Mouse (Mus musculus): ENCODE results near the gene Tldc1.

Tldc1 gene

DNA sequence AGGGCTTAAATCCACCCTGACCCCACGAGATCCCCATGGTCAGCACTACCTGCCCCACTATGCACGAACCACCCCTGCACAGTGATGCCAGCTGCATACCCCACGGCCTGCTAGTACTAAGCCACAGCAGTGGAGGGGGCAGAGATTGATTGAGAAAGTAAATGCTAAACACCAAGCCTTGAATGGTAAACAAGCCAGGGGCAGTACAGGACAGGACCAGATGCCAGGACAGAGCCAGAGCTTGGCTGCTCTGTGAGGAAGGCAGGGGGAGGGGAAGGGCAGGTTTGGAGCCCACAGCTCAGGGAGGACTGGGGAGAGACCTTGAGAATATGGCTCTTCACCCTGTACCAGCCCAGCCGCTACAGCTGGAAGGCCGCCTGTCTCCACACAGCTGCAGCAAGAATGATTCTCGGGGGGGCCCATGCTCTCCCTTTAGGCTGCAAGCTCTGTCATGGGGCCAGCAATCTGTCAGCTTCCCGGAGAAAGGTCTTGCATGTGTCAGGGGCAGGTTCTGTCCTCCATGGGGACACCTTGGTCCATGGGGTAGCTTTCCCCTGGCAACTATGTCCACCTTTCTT, 1.5 kb downstream of the Tldc1 start:
- no peak for DNase-seq (ENCODE audit: low read depth, low spot score)

DNA sequence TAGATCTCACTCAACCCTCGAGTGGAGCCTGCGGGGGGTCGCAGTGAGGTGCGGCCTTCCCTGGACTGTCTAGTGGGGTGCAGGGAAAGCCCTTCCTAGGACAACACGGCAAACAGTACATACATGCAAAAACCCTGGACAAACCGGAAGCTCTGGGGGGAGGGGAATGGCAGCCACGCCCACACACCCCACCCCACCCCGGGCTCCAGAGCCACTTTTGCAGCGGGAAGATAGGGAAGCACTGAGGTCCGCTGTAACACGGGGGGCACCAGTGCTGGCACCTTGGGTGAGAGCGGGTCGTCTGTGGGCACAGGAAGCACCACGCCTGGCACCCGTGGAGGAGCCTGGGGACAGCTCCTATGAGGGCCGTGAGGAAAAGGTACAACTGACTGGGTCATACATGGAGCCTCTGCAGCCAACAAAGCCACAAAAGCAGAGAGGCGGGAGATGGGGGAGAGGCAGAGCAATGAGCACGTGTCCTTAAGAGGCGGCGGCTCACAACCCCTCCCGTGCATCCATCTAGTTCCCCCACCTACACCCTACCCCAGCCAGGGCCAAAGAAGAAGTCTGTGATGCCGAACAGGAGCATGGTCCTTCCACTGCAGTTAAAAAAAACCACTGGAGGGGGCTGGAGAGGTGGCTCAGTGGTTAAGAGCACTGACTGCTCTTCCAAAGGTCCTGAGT, 12.3 kb downstream of the Tldc1 start:
- no peak for DNase-seq (ENCODE audit: low read depth, low spot score)

DNA sequence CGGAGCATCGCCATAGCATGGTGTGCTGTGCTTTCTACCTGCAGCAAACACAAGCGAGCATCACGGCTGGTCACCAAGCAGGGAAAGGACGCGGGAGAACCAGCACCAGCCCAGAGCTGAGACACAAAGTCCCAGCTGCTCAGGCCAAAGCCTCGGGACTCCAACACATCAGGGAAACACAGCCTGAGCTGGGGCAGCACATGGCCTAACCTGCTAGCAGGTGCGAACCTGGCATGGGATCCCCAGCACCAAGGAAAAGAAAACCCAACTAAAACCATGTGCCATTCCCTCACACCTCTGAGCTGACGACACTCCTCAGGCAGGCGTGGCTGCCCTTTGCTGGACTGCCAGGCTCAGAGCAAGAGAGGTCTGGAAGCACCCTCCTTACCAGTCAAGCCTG, 12.9 kb downstream of the Tldc1 start:
- no peak for DNase-seq (ENCODE audit: low read depth, low spot score)

DNA sequence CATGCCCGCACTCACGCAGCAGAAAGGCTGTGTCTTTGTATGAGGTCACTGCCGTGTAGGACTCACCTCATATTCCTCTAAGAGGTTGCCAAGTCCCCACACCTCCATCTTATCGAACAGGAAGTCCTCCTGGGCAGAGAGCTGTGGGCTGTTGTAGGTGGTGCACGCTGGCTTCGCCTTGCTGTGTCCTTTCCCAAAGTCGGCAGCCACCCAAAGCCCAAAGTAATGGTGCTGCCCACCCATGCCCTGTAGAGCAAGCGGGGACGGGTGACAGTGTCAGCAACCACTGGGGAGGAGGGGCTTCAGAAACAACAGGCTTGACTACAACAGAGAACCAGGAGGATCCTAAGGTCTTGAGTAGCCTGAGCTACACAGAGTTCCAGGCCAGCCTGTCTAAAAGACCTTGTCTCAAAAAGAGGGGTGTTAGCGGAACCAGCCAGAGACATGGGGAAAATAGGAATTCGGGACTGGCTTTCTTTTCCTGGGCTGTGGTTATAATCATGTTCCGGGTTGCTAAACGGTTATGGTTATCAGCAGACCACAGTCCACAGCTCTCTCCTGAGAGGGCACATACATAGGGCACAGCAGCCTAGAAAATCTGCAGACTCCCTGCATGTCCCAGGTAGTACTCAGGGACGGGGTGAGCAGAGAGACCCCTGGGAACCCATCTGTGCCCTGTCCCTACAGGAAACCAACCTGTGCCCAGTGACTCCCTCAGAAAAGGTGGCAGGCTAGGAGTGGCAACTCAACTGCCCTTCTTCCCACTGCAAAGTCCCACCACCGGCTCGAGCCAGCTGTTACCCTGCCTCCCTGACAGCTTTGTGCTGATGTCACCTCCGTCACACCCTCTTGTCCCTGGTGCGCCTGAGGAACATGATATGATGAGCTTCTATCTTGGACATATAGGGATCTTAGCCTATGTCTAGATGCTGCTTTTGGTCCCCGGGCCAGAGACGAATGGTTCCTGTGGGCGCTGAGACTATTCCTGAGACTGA, 15.7 kb downstream of the Tldc1 start:
- DNase-seq (ENCODE audit: low read depth, low spot score) = no peak

DNA sequence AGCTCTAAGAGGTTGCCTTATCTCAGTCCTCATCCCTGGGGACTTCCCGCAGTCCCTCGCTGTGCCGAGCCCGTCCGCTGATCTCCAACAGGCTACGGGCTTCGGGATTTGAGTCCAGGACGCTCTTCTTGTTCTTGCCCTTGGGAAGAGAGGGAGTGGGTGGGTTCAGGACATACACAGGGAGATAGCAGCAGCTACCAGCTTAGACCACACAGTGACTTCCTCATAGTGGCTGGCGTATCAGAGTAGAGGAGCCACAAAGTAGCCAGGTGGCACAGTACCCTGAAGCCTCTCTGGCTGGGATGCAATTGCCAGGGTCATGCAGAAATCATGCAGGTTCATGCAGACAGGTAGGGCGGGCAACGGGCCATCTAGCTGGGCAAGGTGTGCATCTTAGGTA, 16.5 kb downstream of the Tldc1 start:
- no peak for DNase-seq (ENCODE audit: low read depth, low spot score)

DNA sequence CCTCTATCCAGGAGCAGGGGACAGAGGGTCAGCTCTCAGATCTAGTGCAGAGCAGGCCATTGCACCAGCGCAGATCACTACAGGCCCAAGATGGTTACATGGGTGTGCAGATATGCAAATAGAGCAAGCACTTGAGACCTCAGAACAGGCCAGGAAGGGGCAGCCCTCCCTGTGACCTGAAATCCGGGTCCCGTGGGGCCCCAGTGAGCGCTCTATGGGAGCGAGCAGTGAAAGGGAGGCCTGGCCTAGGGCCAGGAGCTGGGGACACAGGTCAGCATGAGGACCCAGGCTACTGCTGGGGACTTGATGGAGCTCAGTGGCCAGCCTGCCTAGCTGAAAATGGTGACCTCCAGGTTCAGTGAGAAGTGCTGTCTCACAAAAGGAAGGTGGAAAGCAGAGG, 21.7 kb downstream of the Tldc1 start:
- no peak for DNase-seq (ENCODE audit: low read depth, low spot score)

DNA sequence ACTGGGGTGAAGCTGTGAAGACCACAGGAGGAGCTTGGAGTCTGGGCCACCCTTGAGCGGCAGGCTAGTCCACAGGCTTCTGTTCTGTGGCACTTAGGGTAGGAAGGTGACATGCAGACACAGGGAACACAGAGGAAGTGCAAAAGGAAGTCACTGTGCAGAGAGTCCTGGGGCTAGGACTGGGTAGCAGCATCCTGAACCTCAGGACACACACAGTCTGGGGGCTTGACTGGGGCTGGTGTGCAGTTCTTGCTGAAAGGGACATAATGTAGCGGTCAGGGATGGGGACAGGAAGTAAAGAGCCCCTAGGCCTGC, 22.1 kb downstream of the Tldc1 start:
- no peak for DNase-seq (ENCODE audit: low read depth, low spot score)

DNA sequence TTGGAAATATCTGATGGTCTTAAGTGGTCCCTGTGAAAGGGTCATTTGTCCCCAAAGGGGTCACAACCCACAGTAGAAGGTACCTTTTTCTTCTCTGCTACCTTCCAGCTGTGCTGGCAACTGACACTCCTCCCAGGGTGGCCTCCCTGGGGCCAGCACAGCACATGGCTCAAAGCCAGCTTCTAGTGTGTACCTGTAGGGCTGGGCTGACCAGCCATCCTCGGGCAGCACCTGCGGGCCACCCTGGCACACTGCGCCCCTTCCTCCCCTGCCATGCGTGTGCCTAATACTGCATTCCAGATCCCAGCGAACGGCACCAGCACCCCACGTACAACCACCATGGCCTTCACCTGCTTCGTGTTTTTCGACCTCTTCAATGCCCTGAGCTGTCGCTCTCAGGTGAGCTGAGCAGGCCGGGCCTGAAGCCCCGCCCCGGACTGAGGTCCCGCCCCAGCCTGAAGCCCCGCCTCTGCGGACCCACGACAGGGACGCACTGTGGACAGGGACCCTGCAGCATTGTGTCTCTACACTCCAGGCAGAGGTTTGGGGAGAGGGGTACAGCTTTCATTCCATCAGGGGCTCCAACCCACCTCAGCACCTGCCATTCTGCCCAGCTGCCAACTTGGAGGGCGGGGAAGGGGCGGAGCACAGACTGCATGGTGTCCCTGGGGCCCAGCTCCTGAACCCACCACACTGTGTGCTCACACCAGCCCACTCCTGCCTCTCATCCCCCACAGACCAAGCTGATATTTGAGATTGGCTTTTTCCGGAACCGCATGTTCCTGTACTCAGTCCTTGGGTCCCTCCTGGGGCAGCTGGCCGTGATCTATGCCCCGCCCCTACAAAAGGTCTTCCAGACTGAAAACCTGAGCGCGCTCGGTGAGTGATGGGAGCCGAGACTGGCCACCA, 22.7 kb downstream of the Tldc1 start:
- DNase-seq (ENCODE audit: low read depth, low spot score) = no peak

DNA sequence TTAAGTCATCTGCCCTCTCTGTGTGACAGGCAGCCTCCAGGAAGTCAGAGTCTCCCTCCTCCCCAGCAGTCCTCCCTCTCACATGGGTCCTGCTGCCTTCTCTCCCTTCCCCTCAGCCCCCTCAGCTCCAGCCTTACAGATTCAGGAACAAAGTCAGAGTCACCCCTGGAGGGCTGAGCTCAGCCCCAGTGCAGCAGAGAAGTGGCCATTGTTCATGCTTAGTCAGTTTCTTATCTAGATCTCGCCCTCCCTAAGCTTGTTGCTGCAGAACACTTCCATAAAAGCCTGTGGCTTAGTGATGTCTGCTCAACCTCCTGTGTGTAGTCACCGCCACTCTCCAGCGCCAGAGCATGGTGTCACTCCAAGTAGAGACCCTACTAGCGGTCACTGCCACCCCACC, 33.6 kb downstream of the Tldc1 start:
- no peak for DNase-seq (ENCODE audit: low read depth, low spot score)

DNA sequence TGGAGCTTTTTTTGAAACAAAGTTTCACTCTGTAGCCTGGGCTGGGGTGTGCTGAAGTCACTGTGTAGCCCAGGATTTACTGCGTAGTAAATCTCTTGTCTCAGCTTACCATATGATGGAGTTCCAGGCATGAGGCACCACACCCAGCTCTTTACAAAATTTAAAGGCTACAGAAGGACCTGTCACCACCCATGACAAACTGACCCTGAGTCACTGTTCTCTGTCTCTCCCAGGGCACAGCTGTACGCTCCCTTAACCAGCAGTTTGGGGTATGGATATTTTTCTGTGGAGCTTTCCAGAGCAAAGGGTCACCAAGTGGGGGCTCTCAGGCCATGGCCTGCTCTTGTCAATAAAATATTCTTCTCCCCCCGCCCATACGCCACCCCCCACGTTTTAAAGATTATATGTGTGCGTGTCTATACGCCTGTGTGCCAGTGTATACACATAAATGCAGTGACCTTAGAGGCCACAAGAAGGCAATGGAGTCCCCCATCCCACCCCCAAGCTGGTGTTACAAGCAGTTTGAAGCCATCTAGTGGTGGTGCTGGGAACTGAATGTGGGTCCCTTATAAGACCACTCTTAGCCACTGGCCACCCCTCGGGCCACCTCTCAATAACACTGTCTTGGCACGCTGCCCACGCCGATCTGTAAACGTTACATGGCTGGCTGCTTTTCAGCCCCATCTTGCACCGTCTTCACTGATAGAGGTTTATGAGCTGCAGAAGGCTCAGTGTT, 34.8 kb downstream of the Tldc1 start:
- DNase-seq (ENCODE audit: low read depth, low spot score) = no peak

DNA sequence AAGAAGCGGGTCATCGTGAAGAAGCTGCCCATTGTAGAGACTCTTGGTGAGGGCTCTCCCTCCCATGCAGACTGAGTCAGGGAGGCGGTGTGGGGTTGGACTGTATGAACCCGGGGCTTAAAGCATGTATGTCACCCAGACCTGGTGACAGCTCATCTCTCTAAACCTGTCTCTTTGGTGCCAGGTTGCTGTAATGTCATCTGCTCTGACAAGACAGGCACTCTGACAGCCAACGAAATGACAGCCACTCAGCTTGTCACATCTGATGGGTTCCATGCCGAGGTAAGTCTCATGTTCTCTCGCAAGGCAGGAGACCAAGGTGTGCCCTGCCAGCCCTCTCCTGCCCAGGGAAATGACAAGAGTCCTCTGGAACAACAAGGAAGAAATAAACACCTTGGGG, 35.8 kb downstream of the Tldc1 start:
- DNase-seq (ENCODE audit: low read depth, low spot score) = no peak

DNA sequence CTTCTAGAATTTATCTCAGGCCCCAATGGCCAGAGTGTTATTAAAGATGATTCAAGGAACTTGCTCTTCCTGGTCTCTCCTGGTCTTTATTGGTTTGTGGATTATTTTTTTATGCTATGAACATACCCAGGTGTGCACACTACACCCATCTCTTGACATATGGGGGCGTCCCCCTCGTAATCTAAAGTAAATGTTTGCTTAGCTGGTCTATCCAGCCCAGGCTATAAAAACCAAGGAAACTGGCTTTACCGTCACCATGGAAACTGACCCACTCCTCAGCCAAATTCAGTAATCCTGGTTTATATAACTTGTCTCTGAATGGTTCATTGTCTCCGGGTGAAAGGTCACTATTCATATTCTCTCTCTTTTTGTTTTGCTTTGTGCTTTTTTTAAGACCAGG, 37.6 kb downstream of the Tldc1 start:
- no peak for DNase-seq (ENCODE audit: low read depth, low spot score)

DNA sequence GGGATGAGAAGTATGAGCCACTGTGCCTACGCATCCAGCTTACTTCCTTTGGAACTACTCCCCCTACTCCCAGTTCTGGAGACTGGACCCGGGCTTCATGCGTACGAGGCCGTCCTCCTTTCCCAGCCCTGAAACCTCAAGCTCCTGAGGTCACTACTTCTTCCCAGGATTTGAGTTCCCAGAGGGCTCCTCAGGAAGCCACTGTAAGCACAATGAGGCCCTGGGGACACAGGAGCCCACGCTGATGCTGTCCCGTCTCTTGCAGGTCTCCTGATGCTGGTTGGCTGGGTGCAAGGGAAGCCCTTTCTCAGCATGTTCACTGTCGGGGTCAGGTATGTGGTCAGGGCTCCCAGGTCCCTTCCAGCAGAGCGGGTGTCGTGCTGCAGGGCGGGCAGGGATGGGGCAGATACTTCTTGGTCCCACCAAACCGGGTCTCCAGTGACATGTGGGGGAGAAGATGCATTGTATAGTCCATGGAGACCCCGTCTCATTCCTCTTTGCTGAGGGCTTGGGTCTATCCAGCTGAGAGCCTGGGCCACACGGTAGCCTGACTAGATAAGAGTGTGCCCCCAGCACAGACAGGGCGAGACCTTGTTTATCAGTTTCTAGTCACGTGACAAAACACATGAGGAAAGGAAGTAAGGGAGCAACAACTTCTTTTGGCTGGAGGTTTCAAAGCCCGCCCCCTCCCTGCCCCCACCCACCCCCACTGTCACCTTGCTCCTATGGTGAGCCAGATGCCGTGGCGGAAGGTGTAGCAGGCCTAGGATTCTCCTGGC, 39.9 kb downstream of the Tldc1 start:
- DNase-seq (ENCODE audit: low read depth, low spot score) = no peak

DNA sequence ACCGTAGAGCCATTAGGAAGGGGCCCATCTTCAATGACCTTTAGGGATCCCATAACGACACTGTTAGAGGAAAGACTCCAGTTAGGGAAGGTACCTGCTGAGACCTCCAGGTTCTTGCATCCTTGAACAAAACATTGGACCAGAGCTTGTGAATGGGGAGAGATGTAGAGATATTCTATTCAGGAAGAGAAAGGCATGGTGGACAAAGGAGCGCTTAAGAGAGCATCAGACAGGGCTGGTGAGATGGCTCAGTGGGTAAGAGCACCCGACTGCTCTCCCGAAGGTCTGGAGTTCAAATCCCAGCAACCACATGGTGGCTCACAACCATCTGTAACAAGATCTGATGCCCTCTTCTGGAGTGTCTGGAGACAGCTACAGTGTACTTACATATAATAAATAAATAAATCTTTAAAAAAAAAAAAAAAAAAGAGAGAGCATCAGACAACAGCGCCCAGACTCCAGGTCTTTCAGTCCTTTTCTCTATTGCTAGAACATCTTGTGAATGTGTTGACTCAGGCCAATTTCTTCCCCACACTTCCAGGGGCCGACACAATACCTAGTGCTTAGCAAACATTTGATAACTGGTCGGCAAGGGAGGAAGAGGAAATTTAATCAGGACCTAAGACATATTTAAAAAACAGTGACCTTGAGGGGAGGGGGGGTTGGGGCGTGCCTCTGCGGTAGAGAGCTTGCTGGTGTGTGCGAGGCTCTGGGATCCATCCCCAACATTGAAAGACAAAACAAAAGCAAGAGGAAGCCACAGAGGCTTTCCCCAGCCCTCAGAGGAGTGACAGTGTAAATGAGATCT, 40.9 kb downstream of the Tldc1 start:
- DNase-seq (ENCODE audit: low read depth, low spot score) = no peak

DNA sequence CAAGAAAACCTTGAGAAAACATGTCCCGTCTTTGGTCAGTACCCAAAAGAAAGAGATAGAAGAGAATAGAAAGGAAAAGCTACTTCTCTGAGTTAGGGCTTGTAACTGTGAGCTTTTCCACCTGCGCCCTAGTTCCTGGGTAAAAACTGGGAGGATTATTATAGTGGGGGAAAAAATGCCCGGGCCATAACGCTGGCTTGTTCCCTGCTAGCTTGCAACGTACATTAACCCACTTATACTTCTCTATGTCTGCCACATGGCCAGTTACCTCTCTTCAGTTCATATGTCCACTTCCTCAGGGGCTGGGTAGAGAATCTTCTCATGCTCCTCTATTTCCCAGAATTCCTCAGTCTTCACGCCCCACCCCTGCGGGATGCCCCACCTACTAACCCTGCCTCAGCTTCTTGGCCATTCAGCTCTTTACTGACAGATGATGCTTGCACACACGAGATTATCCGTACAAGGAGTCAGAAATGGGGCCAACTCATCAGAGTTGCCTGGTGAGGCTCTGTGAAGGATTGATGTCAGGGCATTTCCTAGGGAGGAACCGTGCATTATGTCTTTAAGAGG, 41.8 kb downstream of the Tldc1 start:
- no peak for DNase-seq (ENCODE audit: low read depth, low spot score)

DNA sequence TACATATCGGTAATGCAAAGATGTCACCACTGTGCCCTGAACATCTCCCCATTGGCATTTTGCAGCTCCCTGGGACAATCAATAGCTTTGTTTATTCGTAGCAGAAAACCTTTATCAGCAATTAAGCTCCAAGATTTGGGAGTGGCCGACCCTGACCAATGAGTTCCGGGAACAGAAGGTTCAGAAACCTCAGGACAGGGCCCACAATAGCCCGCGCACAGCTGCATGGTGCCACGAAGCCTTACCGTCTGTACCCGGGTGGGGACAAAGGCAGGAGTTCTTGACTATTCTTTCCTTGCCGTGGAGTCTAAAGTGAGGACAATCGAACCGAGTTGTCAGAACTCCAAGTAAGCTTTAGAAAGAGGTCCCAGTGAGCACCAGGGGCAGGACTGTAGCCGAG, 46.1 kb downstream of the Tldc1 start:
- no peak for DNase-seq (ENCODE audit: low read depth, low spot score)

DNA sequence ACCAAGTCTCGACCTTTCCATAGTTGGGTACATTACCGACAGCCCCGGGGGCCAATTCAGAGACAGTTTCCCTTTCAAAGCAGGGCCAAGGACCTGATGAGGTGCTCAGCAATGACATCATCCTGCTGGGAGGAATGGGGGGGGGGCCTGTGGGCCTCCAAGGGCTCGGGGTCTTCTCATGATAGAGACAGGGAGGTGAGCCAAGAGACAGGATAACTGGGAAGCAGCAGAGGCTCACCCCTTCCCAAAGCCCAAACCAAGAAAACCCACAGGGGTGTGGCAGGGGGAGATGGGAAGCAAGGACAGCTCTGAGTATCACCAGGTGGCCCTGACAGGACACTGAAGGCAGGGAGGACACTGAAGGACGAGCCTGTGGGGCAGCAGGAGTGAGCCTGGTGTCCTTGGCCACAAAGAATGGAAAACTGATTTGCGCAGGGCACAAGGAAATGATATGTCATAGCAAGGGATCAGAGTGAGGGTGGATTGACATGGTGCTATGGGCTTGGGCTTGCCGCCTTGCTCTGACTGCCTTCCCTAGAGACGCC, 49.8 kb downstream of the Tldc1 start:
- no peak for DNase-seq (ENCODE audit: low read depth, low spot score)

DNA sequence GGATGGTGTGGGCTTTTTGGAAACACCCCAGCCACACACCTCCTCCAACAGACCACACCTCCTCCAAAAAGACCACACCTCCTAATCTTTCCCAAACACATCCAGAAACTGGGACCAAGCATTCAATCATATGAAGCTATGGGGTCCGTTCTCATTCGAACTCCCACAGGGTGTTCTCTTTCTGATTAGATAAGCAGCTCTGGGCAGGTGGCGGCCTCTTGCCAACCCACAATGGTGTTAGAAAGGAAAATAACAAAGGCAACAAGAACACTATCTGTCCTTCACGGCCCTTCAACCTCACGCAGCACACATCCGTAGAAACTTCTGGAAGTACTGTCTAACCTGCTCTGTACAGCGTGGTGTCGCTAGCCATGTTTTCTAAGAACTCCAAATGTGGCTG, 51.1 kb downstream of the Tldc1 start:
- DNase-seq (ENCODE audit: low read depth, low spot score) = no peak

DNA sequence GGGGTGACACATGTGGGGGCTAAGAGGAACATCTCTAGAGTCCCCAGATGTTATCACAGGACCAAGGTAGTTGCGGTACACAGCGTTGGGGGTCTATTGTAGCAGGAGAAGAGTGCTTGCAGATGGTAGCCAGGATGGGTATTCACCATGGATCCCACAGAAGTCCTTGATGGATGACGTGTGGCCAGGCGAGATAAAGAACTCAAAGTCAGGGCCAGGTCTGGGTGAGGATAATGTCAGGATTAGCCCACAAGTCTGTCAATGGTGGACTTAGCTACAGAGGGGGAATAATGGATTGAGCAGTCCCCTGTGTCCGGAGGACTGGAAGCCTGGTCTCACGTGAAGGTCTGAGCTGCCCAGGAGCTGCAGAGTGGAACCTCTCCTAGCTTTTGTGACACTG, 53.6 kb downstream of the Tldc1 start:
- no peak for DNase-seq (ENCODE audit: low read depth, low spot score)

All from telencephalon, adult 2 months (tissue).